In the genomic region with DNA sequence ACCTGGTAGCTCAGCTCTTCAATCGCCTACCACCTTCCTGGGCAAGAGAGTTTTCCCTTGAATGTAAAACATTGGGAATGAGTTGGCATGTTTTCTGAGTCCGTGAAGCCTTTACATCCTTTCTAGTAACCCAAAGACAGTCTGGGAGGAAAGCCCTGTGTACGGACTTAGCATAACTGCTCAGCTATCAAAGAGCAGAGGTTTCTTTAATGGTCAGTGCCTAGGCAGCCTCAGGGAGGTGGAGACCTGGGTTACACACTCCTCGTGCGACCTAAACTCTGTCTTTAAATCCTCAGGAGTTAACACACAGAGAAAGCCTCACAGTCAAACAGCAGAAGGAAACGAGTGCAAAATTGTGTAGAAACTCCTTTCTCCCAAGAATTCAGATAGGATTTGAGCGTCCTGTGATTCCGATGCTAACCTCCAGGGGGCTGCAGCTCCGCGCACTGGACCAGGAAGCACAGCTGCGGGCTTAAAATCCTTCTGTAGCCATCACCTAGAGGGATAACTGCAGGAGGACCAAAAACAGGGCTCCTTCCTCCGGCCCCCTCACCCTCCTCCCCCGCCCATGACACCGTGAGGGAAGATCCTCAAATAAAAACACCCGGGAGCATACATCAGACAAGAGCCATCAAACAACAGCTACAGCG, we compare ENCODE assay signal across 8 mouse cellular contexts. TPM values are rescaled to one million over a fixed set of nuclear protein-coding genes. Genes with fewer than 3 reads are reported as not detected.
DNase-seq lines count a peak whose midpoint lies in the region; ATAC-seq lines count a peak whose summit lies in the region.

No protein-coding gene starts in this region.

- H3K9ac ChIP-seq in forebrain, embryonic 16.5 days (replicated peaks; ENCODE audit: low read depth, low read length) = no peak overlapping the region
- H3K9ac ChIP-seq in hindbrain, embryonic 14.5 days = no peak overlapping the region

- no peak overlapping the region; the same call in 1 of the 2 replicates for H3K4me3 ChIP-seq in forebrain, embryonic 16.5 days (replicated peaks; ENCODE audit: low read length)
- H3K4me3 ChIP-seq in hindbrain, embryonic 14.5 days (replicated peaks; ENCODE audit: low read length) = no peak overlapping the region

- no peaks in the 10 kb centered on the region for H3K9me3 ChIP-seq in forebrain, embryonic 16.5 days (ENCODE audit: control insufficient read depth, low read length)
- H3K9me3 ChIP-seq in hindbrain, embryonic 14.5 days (ENCODE audit: control insufficient read depth, low read length) = no peaks in the 10 kb centered on the region

- no peak overlapping the region for H3K27ac ChIP-seq in forebrain, embryonic 16.5 days (ENCODE audit: low read length)
- H3K27ac ChIP-seq in hindbrain, embryonic 14.5 days = no peak overlapping the region

- WGBS in forebrain, embryonic 16.5 days = 12% methylated on average over 16 of the region's 16 CpGs
- WGBS in hindbrain, embryonic 14.5 days = 13% methylated on average over 16 of the region's 16 CpGs

- no peak for ATAC-seq in forebrain, embryonic 16.5 days
- ATAC-seq in hindbrain, embryonic 14.5 days (ENCODE audit: low FRiP score) = no peak
- peak; percentile 65 for ATAC-seq in megakaryocyte progenitor cell, adult 5-6 weeks (replicated peaks; ENCODE audit: poor library complexity)
- no peak for ATAC-seq in erythroid progenitor cell, adult 5-6 weeks (replicated peaks; ENCODE audit: low FRiP score, poor library complexity, severe bottlenecking)

- peak; percentile 65 for DNase-seq in Muller cell, postnatal 12 days (ENCODE audit: inconsistent ontology term)
- DNase-seq in cerebellum, adult 11-12 months = peak; percentile 2
- peak; percentile 82 for DNase-seq in hindbrain, embryonic 14.5 days (ENCODE audit: low spot score)
- peak; percentile 54 to 75 for DNase-seq in layer of hippocampus, postnatal 25 days (ENCODE audit: extremely low spot score in 1 of 2, low spot score in 1 of 2)
- peak; percentile 44 for DNase-seq in right cerebral cortex, postnatal 25 days

- H3K27me3 ChIP-seq in forebrain, embryonic 16.5 days (replicated peaks; ENCODE audit: control insufficient read depth, insufficient read depth, low read length) = no peaks in the 10 kb centered on the region
- no peaks in the 10 kb centered on the region for H3K27me3 ChIP-seq in hindbrain, embryonic 14.5 days (ENCODE audit: control insufficient read depth, insufficient read depth, low read length)

- no peaks in the 10 kb centered on the region for H3K36me3 ChIP-seq in forebrain, embryonic 16.5 days (ENCODE audit: control insufficient read depth, insufficient read depth)
- no peaks in the 10 kb centered on the region for H3K36me3 ChIP-seq in hindbrain, embryonic 14.5 days (replicated peaks; ENCODE audit: control insufficient read depth, insufficient read depth)

- H3K4me2 ChIP-seq in forebrain, embryonic 16.5 days (ENCODE audit: low read length) = peak overlapping the region; percentile 50
- H3K4me2 ChIP-seq in hindbrain, embryonic 14.5 days (replicated peaks) = peak overlapping the region; percentile 31

- peaks cover 3% of the 10 kb centered on the region; the same call in 1 of the 2 replicates for H3K4me1 ChIP-seq in forebrain, embryonic 16.5 days (replicated peaks; ENCODE audit: control insufficient read depth, insufficient read depth, low read length)
- 0 out of 2 replicates have a peak, but pooled peaks cover 4% of the 10 kb centered on the region for H3K4me1 ChIP-seq in hindbrain, embryonic 14.5 days (replicated peaks; ENCODE audit: control insufficient read depth, insufficient read depth, low read length)

RNA-seq across cellular contexts. Expression of a gene that starts 14.0 kb away (rescaled TPM):
- polyA plus RNA-seq in forebrain, embryonic 16.5 days (2015; fragmentation: Nextera tagmentation; extraction: Ambion mirVana) = not detected in 2 replicates
- polyA plus RNA-seq in hindbrain, embryonic 14.5 days (2014; fragmentation: Nextera tagmentation; extraction: Ambion mirVana) = not detected in 2 replicates
- total RNA-seq in layer of hippocampus, postnatal 25 days (2021) = not detected
- not detected in 2 replicates for total RNA-seq in megakaryocyte progenitor cell, adult 5-6 weeks (2015)
- not detected in 2 replicates for total RNA-seq in megakaryocyte progenitor cell, adult 5-6 weeks (2017)
- not detected in 2 replicates for total RNA-seq in erythroid progenitor cell, adult 5-6 weeks (2015; ENCODE audit: low replicate concordance)
- total RNA-seq in erythroid progenitor cell, adult 5-6 weeks (2017; ENCODE audit: low replicate concordance) = not detected in 2 replicates

RNA-seq across cellular contexts. Expression of a gene that starts 15.2 kb away (rescaled TPM):
- polyA plus RNA-seq in forebrain, embryonic 16.5 days (2015; fragmentation: Nextera tagmentation; extraction: Ambion mirVana) = not detected in 2 replicates
- not detected in 2 replicates for polyA plus RNA-seq in hindbrain, embryonic 14.5 days (2014; fragmentation: Nextera tagmentation; extraction: Ambion mirVana)
- not detected for total RNA-seq in layer of hippocampus, postnatal 25 days (2021)
- total RNA-seq in megakaryocyte progenitor cell, adult 5-6 weeks (2015) = not detected in 2 replicates
- not detected in 2 replicates for total RNA-seq in megakaryocyte progenitor cell, adult 5-6 weeks (2017)
- not detected in 2 replicates for total RNA-seq in erythroid progenitor cell, adult 5-6 weeks (2015; ENCODE audit: low replicate concordance)
- not detected in 2 replicates for total RNA-seq in erythroid progenitor cell, adult 5-6 weeks (2017; ENCODE audit: low replicate concordance)

RNA-seq across cellular contexts. Expression of a gene that starts 18.6 kb away (rescaled TPM):
- not detected in 2 replicates for polyA plus RNA-seq in forebrain, embryonic 16.5 days (2015; fragmentation: Nextera tagmentation; extraction: Ambion mirVana)
- polyA plus RNA-seq in hindbrain, embryonic 14.5 days (2014; fragmentation: Nextera tagmentation; extraction: Ambion mirVana) = not detected in 2 replicates
- total RNA-seq in layer of hippocampus, postnatal 25 days (2021) = not detected
- not detected in 2 replicates for total RNA-seq in megakaryocyte progenitor cell, adult 5-6 weeks (2015)
- not detected in 2 replicates for total RNA-seq in megakaryocyte progenitor cell, adult 5-6 weeks (2017)
- not detected in 2 replicates for total RNA-seq in erythroid progenitor cell, adult 5-6 weeks (2015; ENCODE audit: low replicate concordance)
- not detected in 2 replicates for total RNA-seq in erythroid progenitor cell, adult 5-6 weeks (2017; ENCODE audit: low replicate concordance)

RNA-seq across cellular contexts. Expression of a gene that starts 26.2 kb away (rescaled TPM):
- polyA plus RNA-seq in forebrain, embryonic 16.5 days (2015; fragmentation: Nextera tagmentation; extraction: Ambion mirVana) = not detected in 2 replicates
- polyA plus RNA-seq in hindbrain, embryonic 14.5 days (2014; fragmentation: Nextera tagmentation; extraction: Ambion mirVana) = not detected in 2 replicates
- total RNA-seq in layer of hippocampus, postnatal 25 days (2021) = not detected
- total RNA-seq in megakaryocyte progenitor cell, adult 5-6 weeks (2015) = not detected in 2 replicates
- not detected in 2 replicates for total RNA-seq in megakaryocyte progenitor cell, adult 5-6 weeks (2017)
- total RNA-seq in erythroid progenitor cell, adult 5-6 weeks (2015; ENCODE audit: low replicate concordance) = not detected in 2 replicates
- total RNA-seq in erythroid progenitor cell, adult 5-6 weeks (2017; ENCODE audit: low replicate concordance) = not detected in 2 replicates

RNA-seq across cellular contexts. Expression of a gene that starts 35.8 kb away (rescaled TPM):
- not detected in 2 replicates for polyA plus RNA-seq in forebrain, embryonic 16.5 days (2015; fragmentation: Nextera tagmentation; extraction: Ambion mirVana)
- polyA plus RNA-seq in hindbrain, embryonic 14.5 days (2014; fragmentation: Nextera tagmentation; extraction: Ambion mirVana) = not detected in 2 replicates
- total RNA-seq in layer of hippocampus, postnatal 25 days (2021) = not detected
- total RNA-seq in megakaryocyte progenitor cell, adult 5-6 weeks (2015) = not detected in 2 replicates
- total RNA-seq in megakaryocyte progenitor cell, adult 5-6 weeks (2017) = not detected in 2 replicates
- not detected in 2 replicates for total RNA-seq in erythroid progenitor cell, adult 5-6 weeks (2015; ENCODE audit: low replicate concordance)
- not detected in 2 replicates for total RNA-seq in erythroid progenitor cell, adult 5-6 weeks (2017; ENCODE audit: low replicate concordance)

Comparison
In these comparisons a context has a peak if more than half of its experiments do, and no peak if none do; other contexts are left out.
1. DNase-seq: peak in every context shown above with its lines; median percentile 82 in hindbrain, embryonic 14.5 days; 65 in Muller cell, postnatal 12 days; 64 in layer of hippocampus, postnatal 25 days; 44 in right cerebral cortex, postnatal 25 days; 2 in cerebellum, adult 11-12 months.